Mouse (Mus musculus): Measurements from ENCODE around the gene Kif5c. TPM values are rescaled to one million over a fixed set of nuclear protein-coding genes. Genes with fewer than 3 reads are reported as not detected.

Gene Kif5c
- 3.4 TPM for polyA plus RNA-seq (2012; fragmentation: generic; extraction: Trizol)
- long read RNA-seq, experiment 1, partial matches to known transcripts: 2 of 2 reads
- long read RNA-seq, experiment 1, other reads (novel, unspliced or antisense): 0 of 2 reads
- long read RNA-seq, experiment 2, full-length matches to known transcripts: 3 of 28 reads
- long read RNA-seq, experiment 2, partial matches to known transcripts: 20 of 28 reads
- long read RNA-seq, experiment 2, other reads (novel, unspliced or antisense): 5 of 28 reads

GRCm38 (mm10) chr2:49618829-49619718, at the start of gene Kif5c:
TSS of gene Kif5c (plus strand) at chr2:49619298.
- no peak for TF ChIP-seq USF1 (IDR thresholded peaks at IDR 0.05; ENCODE audit: low read depth)
- no peak for TF ChIP-seq MYOG (IDR thresholded peaks at IDR 0.05; ENCODE audit: control insufficient read depth, extremely low read depth, insufficient read length)
- no peak for TF ChIP-seq CTCF (IDR thresholded peaks at IDR 0.05; ENCODE audit: control insufficient read depth, insufficient read depth, insufficient read length)
- TF ChIP-seq MYOD1 (IDR thresholded peaks at IDR 0.05; ENCODE audit: control insufficient read depth, insufficient read length, low read depth): no peak
- TF ChIP-seq FOSL1 (IDR thresholded peaks at IDR 0.05; ENCODE audit: insufficient read depth, low read length, poor library complexity, severe bottlenecking): no peak
- no peak for TF ChIP-seq MAX (IDR thresholded peaks at IDR 0.05)
- no peak for TF ChIP-seq CEBPB (IDR thresholded peaks at IDR 0.05; ENCODE audit: low read depth)
- Histone ChIP-seq H3ac (ENCODE audit: control insufficient read depth, insufficient read length, low read depth) (peak within 1 kb of the TSS; percentile 63), H3K36me3 (ENCODE audit: control insufficient read depth, insufficient read depth) (no peaks in the 10 kb centered on the region), H3K79me2 (ENCODE audit: control insufficient read depth, insufficient read depth) (no peaks in the 10 kb centered on the region), H3K4me3 (ENCODE audit: insufficient read depth, poor library complexity, severe bottlenecking) (peak within 1 kb of the TSS; percentile 34), H3K27me3 (ENCODE audit: control insufficient read depth, insufficient read depth, insufficient read length) (no peaks in the 10 kb centered on the region), H3K79me3 (ENCODE audit: low read depth) (no peaks in the 10 kb centered on the region)

- no peaks in the 10 kb centered on the region for H3K79me2 ChIP-seq (ENCODE audit: control insufficient read depth, insufficient read depth)
- H3K79me3 ChIP-seq (ENCODE audit: low read depth): no peaks in the 10 kb centered on the region
- H3K4me3 ChIP-seq (ENCODE audit: insufficient read depth, poor library complexity, severe bottlenecking): no peak overlapping the region
- no peak overlapping the region for H3ac ChIP-seq (ENCODE audit: control insufficient read depth, insufficient read length, low read depth)
- TF ChIP-seq FOSL1 (IDR thresholded peaks at IDR 0.05; ENCODE audit: insufficient read depth, low read length, poor library complexity, severe bottlenecking) (no peak), MYOG (IDR thresholded peaks at IDR 0.05; ENCODE audit: control insufficient read depth, extremely low read depth, insufficient read length) (no peak), CEBPB (IDR thresholded peaks at IDR 0.05; ENCODE audit: low read depth) (no peak), MYOD1 (IDR thresholded peaks at IDR 0.05; ENCODE audit: control insufficient read depth, insufficient read length, low read depth) (no peak), CTCF (IDR thresholded peaks at IDR 0.05; ENCODE audit: control insufficient read depth, insufficient read depth, insufficient read length) (no peak), MAX (IDR thresholded peaks at IDR 0.05) (no peak), USF1 (IDR thresholded peaks at IDR 0.05; ENCODE audit: low read depth) (no peak)
- H3K36me3 ChIP-seq (ENCODE audit: control insufficient read depth, insufficient read depth): no peaks in the 10 kb centered on the region
- H3K27me3 ChIP-seq (ENCODE audit: control insufficient read depth, insufficient read depth, insufficient read length): no peaks in the 10 kb centered on the region
Measured at GRCm38 (mm10) chr2:49569862-49570777, 49.0 kb upstream of the Kif5c start.

GRCm38 (mm10) chr2:49570778-49571101, 48.4 kb upstream of the Kif5c start:
- H3K36me3 ChIP-seq (ENCODE audit: control insufficient read depth, insufficient read depth): no peaks in the 10 kb centered on the region
- H3K79me2 ChIP-seq (ENCODE audit: control insufficient read depth, insufficient read depth): no peaks in the 10 kb centered on the region
- no peak overlapping the region for H3K4me3 ChIP-seq (ENCODE audit: insufficient read depth, poor library complexity, severe bottlenecking)
- no peaks in the 10 kb centered on the region for H3K27me3 ChIP-seq (ENCODE audit: control insufficient read depth, insufficient read depth, insufficient read length)
- H3ac ChIP-seq (ENCODE audit: control insufficient read depth, insufficient read length, low read depth): no peak overlapping the region
- TF ChIP-seq MYOG (IDR thresholded peaks at IDR 0.05; ENCODE audit: control insufficient read depth, extremely low read depth, insufficient read length): no peak
- no peak for TF ChIP-seq MYOD1 (IDR thresholded peaks at IDR 0.05; ENCODE audit: control insufficient read depth, insufficient read length, low read depth)
- no peak for TF ChIP-seq MAX (IDR thresholded peaks at IDR 0.05)
- no peak for TF ChIP-seq FOSL1 (IDR thresholded peaks at IDR 0.05; ENCODE audit: insufficient read depth, low read length, poor library complexity, severe bottlenecking)
- TF ChIP-seq USF1 (IDR thresholded peaks at IDR 0.05; ENCODE audit: low read depth): no peak
- no peak for TF ChIP-seq CEBPB (IDR thresholded peaks at IDR 0.05; ENCODE audit: low read depth)
- no peak for TF ChIP-seq CTCF (IDR thresholded peaks at IDR 0.05; ENCODE audit: control insufficient read depth, insufficient read depth, insufficient read length)
- no peaks in the 10 kb centered on the region for H3K79me3 ChIP-seq (ENCODE audit: low read depth)

- TF ChIP-seq MYOD1 (IDR thresholded peaks at IDR 0.05; ENCODE audit: control insufficient read depth, insufficient read length, low read depth) (peak; percentile 47), FOSL1 (IDR thresholded peaks at IDR 0.05; ENCODE audit: insufficient read depth, low read length, poor library complexity, severe bottlenecking) (no peak)
- no peak overlapping the region for H3K4me3 ChIP-seq (ENCODE audit: insufficient read depth, poor library complexity, severe bottlenecking)
- no peaks in the 10 kb centered on the region for H3K27me3 ChIP-seq (ENCODE audit: control insufficient read depth, insufficient read depth, insufficient read length)
- no peaks in the 10 kb centered on the region for H3K36me3 ChIP-seq (ENCODE audit: control insufficient read depth, insufficient read depth)
- no peaks in the 10 kb centered on the region for H3K79me3 ChIP-seq (ENCODE audit: low read depth)
- no peaks in the 10 kb centered on the region for H3K79me2 ChIP-seq (ENCODE audit: control insufficient read depth, insufficient read depth)
- H3ac ChIP-seq (ENCODE audit: control insufficient read depth, insufficient read length, low read depth): no peak overlapping the region
Measured at GRCm38 (mm10) chr2:49571159-49571920, 47.8 kb upstream of the Kif5c start.

Measured in C2C12 (cell line).